Mouse (Mus musculus): ENCODE data around the gene Bloc1s3. TPM values are rescaled to one million over a fixed set of nuclear protein-coding genes. Genes with fewer than 3 reads are reported as not detected.

The Bloc1s3 gene
- polyA plus RNA-seq, 1 experiment from 2014 or later = 2.9 TPM

DNA sequence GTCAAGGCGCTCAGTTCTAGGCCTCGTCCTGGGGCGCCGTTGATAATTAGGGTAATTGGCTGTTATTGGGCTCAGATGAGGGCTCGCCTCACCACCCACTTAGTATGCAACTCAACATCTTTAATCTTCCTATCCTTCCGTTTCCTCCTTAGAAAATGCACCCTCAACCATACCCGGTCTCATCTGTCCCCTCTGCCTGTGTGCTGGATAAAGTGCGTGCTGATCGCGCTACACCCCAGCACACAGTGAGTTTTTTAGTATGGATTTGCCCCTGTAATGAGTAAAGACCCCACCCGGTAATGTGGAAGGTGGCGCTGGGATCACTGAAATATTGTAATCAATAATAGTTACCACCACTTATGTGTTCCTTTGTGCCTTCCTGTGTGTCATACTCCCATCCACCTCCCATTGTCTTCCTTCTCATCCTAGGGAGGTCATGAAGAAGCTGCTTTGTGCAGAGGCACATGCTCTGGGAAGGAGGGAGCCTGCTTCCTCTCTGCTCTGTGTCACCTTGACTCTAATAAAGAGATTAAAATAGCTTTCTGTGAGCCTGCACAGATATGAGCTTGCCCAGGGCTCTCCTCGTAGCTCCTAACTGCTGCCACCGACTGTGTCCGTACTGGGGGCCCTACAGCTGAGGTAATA, 879 bp upstream of the Bloc1s3 start:
- DNase-seq (ENCODE audit: low spot score) = no peak

DNA sequence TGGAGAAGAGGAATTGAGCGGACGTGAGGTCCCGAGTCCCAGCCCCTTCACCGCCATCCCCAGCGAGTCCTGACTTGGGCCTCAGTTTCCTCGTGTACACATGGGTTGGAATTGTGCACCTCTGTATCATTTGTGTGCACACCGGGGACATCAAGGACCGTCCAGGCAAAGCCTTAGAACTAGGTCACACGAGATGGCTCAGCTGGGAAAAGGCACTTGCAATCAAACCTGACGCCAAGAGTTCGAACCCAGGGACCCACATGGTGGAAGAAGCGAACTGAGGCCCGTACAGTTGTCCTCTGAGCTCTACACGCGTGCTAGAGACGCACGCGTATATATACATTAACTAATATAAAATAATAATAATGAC, 570 bp downstream of the Bloc1s3 start:
- Histone ChIP-seq H3K4me2 (ENCODE audit: low read depth, low read length, severe bottlenecking) (peak overlapping the region; percentile 94), H3K4me3 (ENCODE audit: low read depth, low read length) (peak overlapping the region; percentile 72), H3K4me1 (replicated peaks; ENCODE audit: control insufficient read depth, insufficient read depth, low read length) (peaks cover 12% of the 10 kb centered on the region), H3K27ac (ENCODE audit: low read depth, low read length) (no peak overlapping the region), H3K9me3 (ENCODE audit: control insufficient read depth, low read length) (no peaks in the 10 kb centered on the region), H3K9ac (ENCODE audit: low read length) (peak overlapping the region; percentile 65), H3K27me3 (ENCODE audit: control insufficient read depth, insufficient read depth, low read length) (no peaks in the 10 kb centered on the region), H3K36me3 (ENCODE audit: control insufficient read depth, insufficient read depth, low read length) (no peaks in the 10 kb centered on the region)
- no peak for ATAC-seq (replicated peaks; ENCODE audit: low FRiP score)
- 4% methylated on average over 18 of the region's 18 CpGs for WGBS
- no peak for DNase-seq (ENCODE audit: low spot score)

More for the DNA sequence above, 879 bp upstream of the Bloc1s3 start:
- peaks cover 12% of the 10 kb centered on the region for H3K4me1 ChIP-seq (replicated peaks; ENCODE audit: control insufficient read depth, insufficient read depth, low read length)
- no peaks in the 10 kb centered on the region for H3K27me3 ChIP-seq (ENCODE audit: control insufficient read depth, insufficient read depth, low read length)
- WGBS = 12% methylated on average over 15 of the region's 15 CpGs
- no peaks in the 10 kb centered on the region for H3K36me3 ChIP-seq (ENCODE audit: control insufficient read depth, insufficient read depth, low read length)
- peak overlapping the region; percentile 89 for H3K4me2 ChIP-seq (ENCODE audit: low read depth, low read length, severe bottlenecking)
- no peaks in the 10 kb centered on the region for H3K9me3 ChIP-seq (ENCODE audit: control insufficient read depth, low read length)
- ATAC-seq (replicated peaks; ENCODE audit: low FRiP score) = peak; percentile 13
- peak overlapping the region; percentile 47 for H3K27ac ChIP-seq (ENCODE audit: low read depth, low read length)
- H3K9ac ChIP-seq (ENCODE audit: low read length) = peak overlapping the region; percentile 81
- peak overlapping the region; percentile 72 for H3K4me3 ChIP-seq (ENCODE audit: low read depth, low read length)

DNA sequence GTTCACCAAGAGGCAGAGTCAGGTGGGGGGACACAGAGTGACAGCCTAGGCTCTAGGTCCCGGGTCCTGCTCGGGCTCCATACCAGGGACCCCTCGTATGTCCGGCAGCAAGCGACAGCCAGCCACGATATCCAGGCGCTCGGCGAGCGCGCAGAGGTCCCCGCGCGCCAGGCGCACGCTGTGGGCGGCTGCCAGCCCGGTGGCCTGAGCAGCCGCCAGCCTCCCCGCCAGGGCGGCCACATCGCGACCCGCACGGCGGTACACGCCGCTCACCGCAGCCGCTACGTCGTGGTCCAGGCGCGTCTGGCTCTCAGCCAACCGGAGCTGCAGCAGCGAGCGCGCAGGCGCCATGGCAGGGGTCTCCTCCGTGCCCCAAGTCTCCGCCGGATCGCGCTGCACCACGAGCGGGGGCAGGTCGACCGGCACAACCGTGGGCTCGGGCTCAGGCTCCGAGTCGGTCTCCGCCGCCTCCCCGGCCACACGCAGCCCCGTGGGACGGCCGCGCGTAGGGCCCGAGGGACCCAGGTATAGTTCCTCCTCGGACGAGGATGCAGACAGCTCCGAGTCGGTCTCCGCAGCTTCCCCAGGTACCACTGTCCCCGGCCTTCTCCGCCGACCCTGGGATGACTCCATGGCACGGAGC, 1.1 kb downstream of the Bloc1s3 start:
- WGBS = under 1% methylated on average over 56 of the region's 71 CpGs
- Histone ChIP-seq H3K27ac (ENCODE audit: low read depth, low read length) (peak overlapping the region; percentile 37; the same call in 1 of the 2 replicates), H3K4me1 (replicated peaks; ENCODE audit: control insufficient read depth, insufficient read depth, low read length) (peaks cover 12% of the 10 kb centered on the region), H3K36me3 (ENCODE audit: control insufficient read depth, insufficient read depth, low read length) (no peaks in the 10 kb centered on the region), H3K4me2 (ENCODE audit: low read depth, low read length, severe bottlenecking) (peak overlapping the region; percentile 94), H3K27me3 (ENCODE audit: control insufficient read depth, insufficient read depth, low read length) (no peaks in the 10 kb centered on the region), H3K4me3 (ENCODE audit: low read depth, low read length) (peak overlapping the region; percentile 72), H3K9ac (ENCODE audit: low read length) (peak overlapping the region; percentile 65), H3K9me3 (ENCODE audit: control insufficient read depth, low read length) (no peaks in the 10 kb centered on the region)
- ATAC-seq (replicated peaks; ENCODE audit: low FRiP score) (peak; percentile 28; the same call in 1 of the 2 replicates), DNase-seq (ENCODE audit: low spot score) (peak; percentile 89)

DNA sequence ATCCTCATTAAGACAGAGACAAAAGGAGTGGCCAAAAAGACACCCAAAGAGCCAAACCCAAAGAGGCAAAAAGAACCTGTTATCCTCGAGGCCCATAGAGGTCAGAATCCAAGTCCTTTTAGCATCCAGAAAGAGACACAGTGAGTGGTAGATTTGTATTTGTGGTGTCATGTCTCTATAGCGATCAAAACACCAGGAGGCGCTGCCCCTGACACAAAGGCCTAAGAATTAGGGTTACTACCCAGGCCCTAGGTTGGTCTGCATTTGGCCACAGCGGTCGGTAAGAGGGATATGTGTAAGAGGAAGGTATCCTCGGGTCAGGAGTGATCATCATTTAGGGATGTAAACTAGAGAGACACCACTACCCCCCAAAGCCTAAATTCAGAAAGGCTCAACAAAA, 1.8 kb downstream of the Bloc1s3 start:
- WGBS = 24% methylated on average over 6 of the region's 6 CpGs
- DNase-seq (ENCODE audit: low spot score) (no peak), ATAC-seq (replicated peaks; ENCODE audit: low FRiP score) (no peak)

GRCm38 (mm10) chr7:19503481-19504068, 4.6 kb downstream of the Bloc1s3 start:
- WGBS = 43% methylated on average over 5 of the region's 5 CpGs
- Histone ChIP-seq H3K36me3 (ENCODE audit: control insufficient read depth, insufficient read depth, low read length) (no peaks in the 10 kb centered on the region), H3K4me2 (ENCODE audit: low read depth, low read length, severe bottlenecking) (no peak overlapping the region), H3K4me3 (ENCODE audit: low read depth, low read length) (no peak overlapping the region), H3K9ac (ENCODE audit: low read length) (no peak overlapping the region), H3K9me3 (ENCODE audit: control insufficient read depth, low read length) (no peaks in the 10 kb centered on the region), H3K4me1 (replicated peaks; ENCODE audit: control insufficient read depth, insufficient read depth, low read length) (peaks cover 9% of the 10 kb centered on the region; the same call in 1 of the 2 replicates), H3K27me3 (ENCODE audit: control insufficient read depth, insufficient read depth, low read length) (no peaks in the 10 kb centered on the region), H3K27ac (ENCODE audit: low read depth, low read length) (no peak overlapping the region)
- peak; percentile 68 for DNase-seq (ENCODE audit: low spot score)
- no peak for ATAC-seq (replicated peaks; ENCODE audit: low FRiP score)

More for the DNA sequence above, 1.8 kb downstream of the Bloc1s3 start:
- Histone ChIP-seq H3K27me3 (ENCODE audit: control insufficient read depth, insufficient read depth, low read length) (no peaks in the 10 kb centered on the region), H3K27ac (ENCODE audit: low read depth, low read length) (no peak overlapping the region), H3K9me3 (ENCODE audit: control insufficient read depth, low read length) (no peaks in the 10 kb centered on the region), H3K9ac (ENCODE audit: low read length) (no peak overlapping the region; the same call in 1 of the 2 replicates), H3K4me2 (ENCODE audit: low read depth, low read length, severe bottlenecking) (peak overlapping the region; percentile 94), H3K4me1 (replicated peaks; ENCODE audit: control insufficient read depth, insufficient read depth, low read length) (peaks cover 12% of the 10 kb centered on the region), H3K36me3 (ENCODE audit: control insufficient read depth, insufficient read depth, low read length) (no peaks in the 10 kb centered on the region), H3K4me3 (ENCODE audit: low read depth, low read length) (no peak overlapping the region)

DNA sequence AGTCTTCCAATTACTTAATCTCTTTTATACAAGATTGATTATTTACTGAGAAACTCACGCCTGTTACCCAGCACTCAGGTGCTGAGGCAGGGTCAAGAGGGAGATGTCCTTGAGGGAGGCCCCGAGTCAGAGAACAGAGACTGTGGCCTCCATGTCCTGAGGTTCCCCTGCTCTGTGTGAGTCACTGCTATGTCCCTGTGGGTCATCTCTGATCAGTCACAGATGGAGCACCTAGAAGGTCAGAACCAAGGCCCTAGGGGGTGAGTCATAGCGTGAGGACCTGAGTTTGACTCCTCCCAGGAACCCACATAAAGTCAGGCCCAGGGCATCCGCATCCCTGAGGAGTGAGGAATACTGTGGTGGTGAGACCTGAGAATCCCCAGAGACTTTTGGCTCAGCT, 6.5 kb downstream of the Bloc1s3 start:
- ATAC-seq (replicated peaks; ENCODE audit: low FRiP score) (no peak), DNase-seq (ENCODE audit: low spot score) (no peak)
- Histone ChIP-seq H3K9ac (ENCODE audit: low read length) (no peak overlapping the region), H3K27me3 (ENCODE audit: control insufficient read depth, insufficient read depth, low read length) (no peaks in the 10 kb centered on the region), H3K4me1 (replicated peaks; ENCODE audit: control insufficient read depth, insufficient read depth, low read length) (peaks cover 2% of the 10 kb centered on the region; the same call in 1 of the 2 replicates), H3K4me2 (ENCODE audit: low read depth, low read length, severe bottlenecking) (no peak overlapping the region), H3K36me3 (ENCODE audit: control insufficient read depth, insufficient read depth, low read length) (no peaks in the 10 kb centered on the region), H3K27ac (ENCODE audit: low read depth, low read length) (no peak overlapping the region), H3K9me3 (ENCODE audit: control insufficient read depth, low read length) (no peaks in the 10 kb centered on the region), H3K4me3 (ENCODE audit: low read depth, low read length) (no peak overlapping the region)
- WGBS = 79% methylated on average over 4 of the region's 4 CpGs

- ATAC-seq (replicated peaks; ENCODE audit: low FRiP score) (no peak), DNase-seq (ENCODE audit: low spot score) (no peak)
- Histone ChIP-seq H3K27ac (ENCODE audit: low read depth, low read length) (no peak overlapping the region), H3K36me3 (ENCODE audit: control insufficient read depth, insufficient read depth, low read length) (no peaks in the 10 kb centered on the region), H3K27me3 (ENCODE audit: control insufficient read depth, insufficient read depth, low read length) (no peaks in the 10 kb centered on the region), H3K9ac (ENCODE audit: low read length) (no peak overlapping the region), H3K9me3 (ENCODE audit: control insufficient read depth, low read length) (no peaks in the 10 kb centered on the region), H3K4me1 (replicated peaks; ENCODE audit: control insufficient read depth, insufficient read depth, low read length) (no peaks in the 10 kb centered on the region), H3K4me3 (ENCODE audit: low read depth, low read length) (no peak overlapping the region), H3K4me2 (ENCODE audit: low read depth, low read length, severe bottlenecking) (no peak overlapping the region)
- 78% methylated on average over 12 of the region's 12 CpGs for WGBS
These were observed 7.5 kb downstream of the Bloc1s3 start for GRCm38 (mm10) chr7:19500420-19501363.

GRCm38 (mm10) chr7:19498326-19498725, 9.8 kb downstream of the Bloc1s3 start:
- 80% methylated on average over 4 of the region's 4 CpGs for WGBS

More at GRCm38 (mm10) chr7:19498326-19498725, 9.8 kb downstream of the Bloc1s3 start:
- Histone ChIP-seq H3K36me3 (ENCODE audit: control insufficient read depth, insufficient read depth, low read length) (no peaks in the 10 kb centered on the region), H3K4me2 (ENCODE audit: low read depth, low read length, severe bottlenecking) (no peak overlapping the region), H3K27ac (ENCODE audit: low read depth, low read length) (no peak overlapping the region), H3K9me3 (ENCODE audit: control insufficient read depth, low read length) (no peaks in the 10 kb centered on the region), H3K4me1 (replicated peaks; ENCODE audit: control insufficient read depth, insufficient read depth, low read length) (no peaks in the 10 kb centered on the region), H3K4me3 (ENCODE audit: low read depth, low read length) (no peak overlapping the region), H3K27me3 (ENCODE audit: control insufficient read depth, insufficient read depth, low read length) (no peaks in the 10 kb centered on the region), H3K9ac (ENCODE audit: low read length) (no peak overlapping the region)
- no peak for ATAC-seq (replicated peaks; ENCODE audit: low FRiP score)
- DNase-seq (ENCODE audit: low spot score) = no peak
